Mouse (Mus musculus) heart, embryonic 12.5 days (tissue): Measurements from ENCODE around the gene Slc35d2. TPM values are rescaled to one million over a fixed set of nuclear protein-coding genes. Genes with fewer than 3 reads are reported as not detected.

ENCODE experiments used
- ATAC-seq: fragments of 200-750 bp; cut with Nextera tagmentation; 2 replicates; pipeline ENCODE4 v1.8.0; 2017; ENCODE audit warnings: moderate TSS enrichment, moderate library complexity; ENCODE audit not compliant: insufficient number of reproducible peaks, low FRiP score
- H3K27ac ChIP-seq: fragments of 300-500 bp; sonication (generic); 2 replicates; pipeline ENCODE4 v1.5.1; 2016; ENCODE audit warnings: mild to moderate bottlenecking, moderate library complexity; ENCODE audit not compliant: poor library complexity, severe bottlenecking
- H3K27me3 ChIP-seq: fragments of 300-500 bp; sonication (generic); replicated peaks from 2 replicates; pipeline ENCODE4 v1.6.1; 2016; ENCODE audit warnings: mild to moderate bottlenecking, moderate library complexity
- H3K36me3 ChIP-seq: fragments of 300-500 bp; sonication (generic); 2 replicates; pipeline ENCODE4 v1.6.1; 2016; ENCODE audit warnings: mild to moderate bottlenecking, moderate library complexity
- H3K4me1 ChIP-seq: fragments of 300-500 bp; sonication (generic); replicated peaks from 2 replicates; pipeline ENCODE4 v1.6.1; 2016; ENCODE audit warnings: mild to moderate bottlenecking
- H3K4me2 ChIP-seq: fragments of 300-500 bp; sonication (generic); 2 replicates; pipeline ENCODE4 v1.6.1; 2016; ENCODE audit warnings: mild to moderate bottlenecking, moderate library complexity
- H3K4me3 ChIP-seq: fragments of 300-500 bp; sonication (generic); 2 replicates; pipeline ENCODE4 v1.5.1; 2016; ENCODE audit warnings: mild to moderate bottlenecking
- H3K9ac ChIP-seq: fragments of 300-500 bp; sonication (generic); 2 replicates; pipeline ENCODE4 v1.6.1; 2016; ENCODE audit warnings: mild to moderate bottlenecking, moderate library complexity
- H3K9me3 ChIP-seq: fragments of 300-500 bp; sonication (generic); replicated peaks from 2 replicates; pipeline ENCODE4 v1.6.1; 2016; ENCODE audit warnings: mild to moderate bottlenecking, moderate library complexity
- WGBS: fragments of 180-500 bp; shearing (Covaris S2); methylation state at CpG from one replicate; pipeline ENCODE4 v1.1.7; 2016; 5-methylcytosine and 5-hydroxymethylcytosine counted together
- polyA plus RNA-seq: library from polyadenylated mRNA; unstranded; fragments of >200 nt; fragmentation: Nextera tagmentation; extraction: Ambion mirVana; gene quantifications from 2 replicates; pipeline ENCODE4 v1.2.1, GENCODE M21; 2016

Gene Slc35d2
- polyA plus RNA-seq, 1 experiment from 2014 or later, result 9.5 TPM

GRCm38 (mm10) chr13:64050895-64051294 is 78.3 kb downstream of the Slc35d2 start:
- no peaks in the 10 kb centered on the region for H3K36me3 ChIP-seq
- no peaks in the 10 kb centered on the region for H3K4me1 ChIP-seq
- no peak for ATAC-seq
- H3K4me2 ChIP-seq, result no peak overlapping the region
- H3K4me3 ChIP-seq, result no peak overlapping the region
- H3K9me3 ChIP-seq, result peaks cover 14% of the 10 kb centered on the region
- H3K27ac ChIP-seq, result no peak overlapping the region
- 59% methylated on average over 4 of the region's 4 CpGs for WGBS
- no peak overlapping the region for H3K9ac ChIP-seq
- no peaks in the 10 kb centered on the region for H3K27me3 ChIP-seq

- Histone ChIP-seq H3K9me3 (peaks cover 11% of the 10 kb centered on the region), H3K4me1 (no peaks in the 10 kb centered on the region), H3K27me3 (no peaks in the 10 kb centered on the region), H3K4me3 (no peak overlapping the region), H3K4me2 (no peak overlapping the region), H3K9ac (no peak overlapping the region), H3K27ac (no peak overlapping the region), H3K36me3 (no peaks in the 10 kb centered on the region)
- ATAC-seq, result no peak
Measured at GRCm38 (mm10) chr13:64049535-64049934, 79.6 kb downstream of the Slc35d2 start.

- no peak for ATAC-seq
- 91% methylated on average over 2 of the region's 2 CpGs for WGBS
- no peaks in the 10 kb centered on the region for H3K4me1 ChIP-seq
- no peak overlapping the region for H3K4me2 ChIP-seq
- no peak overlapping the region for H3K27ac ChIP-seq
- no peak overlapping the region for H3K4me3 ChIP-seq
- H3K9me3 ChIP-seq, result peaks cover 6% of the 10 kb centered on the region
- no peaks in the 10 kb centered on the region for H3K36me3 ChIP-seq
- H3K9ac ChIP-seq, result no peak overlapping the region
- no peaks in the 10 kb centered on the region for H3K27me3 ChIP-seq
Measured at GRCm38 (mm10) chr13:64048467-64048866, 80.7 kb downstream of the Slc35d2 start.

Other genes with a start within 250 kb of the Slc35d2 start
- gene Hsd17b3, start 40.1 kb downstream of the Slc35d2 start, polyA plus RNA-seq, result not detected in 2 replicates
- 28.8 and 29.7 TPM in 2 replicates for gene Zfp367, start 23.8 kb upstream of the Slc35d2 start, polyA plus RNA-seq
- gene Habp4, start 32.5 kb upstream of the Slc35d2 start, polyA plus RNA-seq, result 69.8 and 75.7 TPM in 2 replicates
- 21.7 and 22.1 TPM in 2 replicates for gene Cdc14b, start 145.9 kb upstream of the Slc35d2 start, polyA plus RNA-seq
- 89.0 and 93.6 TPM in 2 replicates for gene Aaed1, start 183.3 kb upstream of the Slc35d2 start, polyA plus RNA-seq
- gene Ctsl, start 241.5 kb upstream of the Slc35d2 start, polyA plus RNA-seq, result 266 and 280 TPM in 2 replicates